Mouse (Mus musculus) adrenal gland, postnatal 36 days (tissue): Measurements from ENCODE around the gene Grid1. TPM values are rescaled to one million over a fixed set of nuclear protein-coding genes. Genes with fewer than 3 reads are reported as not detected.

Experiments used
- DNase-seq, 2 experiments: peaks; one replicate each; pipeline ENCODE4 v3.0.0; 2021; ENCODE audit warnings: mixed read lengths in 1 of 2
- total RNA-seq, 2 experiments: library from RNA; stranded (reverse); gene quantifications; 2 replicates each; pipeline ENCODE4 v1.2.3; 2021

The Grid1 gene
- total RNA-seq, 2 experiments from 2014 or later, result 0.17 to 0.30 TPM

DNA sequence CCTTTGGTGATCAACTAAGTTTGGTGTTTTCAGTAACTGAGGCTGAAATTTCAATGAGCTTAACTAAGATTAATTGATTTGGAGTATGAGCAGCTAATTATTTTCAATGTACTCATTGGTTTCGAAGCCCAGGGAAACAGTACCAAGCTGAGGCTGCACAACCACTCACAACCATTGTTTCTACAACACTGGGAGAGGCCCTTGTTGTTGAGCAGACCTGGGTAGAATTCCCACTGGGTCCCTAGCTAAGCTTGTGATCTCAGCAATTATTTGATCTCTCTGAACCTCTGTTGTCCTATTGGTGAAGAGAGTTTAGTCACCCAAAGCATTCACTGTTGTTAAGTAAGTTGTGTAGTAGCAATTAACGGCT, 293.4 kb downstream of the Grid1 start:
- no peak for DNase-seq

GRCm38 (mm10) chr14:35115913-35116312, 296.0 kb downstream of the Grid1 start:
- DNase-seq, result no peak

GRCm38 (mm10) chr14:35120089-35120488, 300.2 kb downstream of the Grid1 start:
- no peak for DNase-seq

DNA sequence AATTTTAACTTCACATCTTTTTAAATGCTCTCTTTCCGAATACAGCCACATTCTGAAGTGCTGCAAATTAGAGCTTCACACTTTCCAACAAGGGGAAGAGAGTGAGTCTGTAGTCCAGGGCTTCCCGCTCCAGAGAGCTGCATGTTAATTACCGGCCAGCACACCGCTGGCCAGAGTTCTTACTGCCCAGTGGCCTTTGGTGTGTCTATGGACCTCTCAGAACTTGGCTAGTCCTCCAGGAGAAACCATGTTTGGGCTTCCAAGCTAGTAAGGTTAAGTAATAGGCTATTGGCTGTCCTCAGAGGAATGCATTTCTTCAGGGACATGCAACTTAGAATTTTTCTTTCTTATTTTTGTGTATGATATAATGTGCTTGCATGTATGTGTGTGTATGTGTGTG, 301.0 kb downstream of the Grid1 start:
- DNase-seq, result no peak

GRCm38 (mm10) chr14:35122111-35122510, 302.2 kb downstream of the Grid1 start:
- no peak for DNase-seq

GRCm38 (mm10) chr14:35123260-35123875, 303.5 kb downstream of the Grid1 start:
- DNase-seq, result no peak

GRCm38 (mm10) chr14:35127616-35128015, 307.7 kb downstream of the Grid1 start:
- no peak for DNase-seq

GRCm38 (mm10) chr14:35135056-35135455, 315.1 kb downstream of the Grid1 start:
- DNase-seq, result no peak

GRCm38 (mm10) chr14:35138069-35138468, 318.2 kb downstream of the Grid1 start:
- DNase-seq, result no peak

DNA sequence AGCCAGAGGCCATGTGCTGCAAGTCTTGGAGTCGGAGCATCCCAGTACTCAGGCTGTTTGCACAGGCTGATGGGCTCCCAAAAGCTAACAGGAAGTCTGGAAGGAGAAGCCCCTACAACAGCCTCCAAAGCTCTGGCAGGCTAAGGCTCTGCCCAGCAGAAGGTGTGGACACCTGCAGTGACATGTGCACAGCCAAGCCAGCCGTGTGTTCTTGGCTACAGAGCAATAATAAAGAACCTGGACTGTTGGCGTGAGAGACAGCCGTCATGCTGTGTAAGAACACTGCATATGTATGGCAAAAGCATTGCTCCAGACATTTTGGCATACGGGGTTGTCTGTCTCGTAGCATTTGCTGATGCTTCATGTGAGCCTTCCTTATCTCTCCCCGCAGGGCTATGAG, 319.9 kb downstream of the Grid1 start:
- no peak for DNase-seq

- DNase-seq, result no peak
Observed at GRCm38 (mm10) chr14:35152450-35152849, 332.5 kb downstream of the Grid1 start.

GRCm38 (mm10) chr14:35153701-35154277, 333.9 kb downstream of the Grid1 start:
- no peak for DNase-seq

DNA sequence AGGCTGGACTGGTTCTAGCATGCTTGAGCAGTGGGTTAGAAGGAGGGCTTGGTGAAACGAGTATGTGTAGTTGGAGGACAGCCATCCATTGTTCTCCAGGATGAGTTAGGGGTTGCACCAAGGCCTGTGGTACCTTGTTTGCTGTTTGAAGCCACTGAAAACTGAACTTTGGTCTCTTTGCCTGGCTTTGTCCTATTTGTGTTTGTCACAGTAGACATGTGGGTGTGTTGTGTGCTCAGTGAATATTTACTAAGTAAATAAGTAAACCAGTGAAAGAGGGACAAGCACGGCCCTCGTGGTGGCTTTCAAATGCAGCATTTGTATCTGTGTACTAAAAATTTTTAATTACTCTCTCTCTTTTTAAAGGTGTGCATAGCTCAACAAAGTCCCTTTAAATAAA, 334.5 kb downstream of the Grid1 start:
- no peak for DNase-seq

DNA sequence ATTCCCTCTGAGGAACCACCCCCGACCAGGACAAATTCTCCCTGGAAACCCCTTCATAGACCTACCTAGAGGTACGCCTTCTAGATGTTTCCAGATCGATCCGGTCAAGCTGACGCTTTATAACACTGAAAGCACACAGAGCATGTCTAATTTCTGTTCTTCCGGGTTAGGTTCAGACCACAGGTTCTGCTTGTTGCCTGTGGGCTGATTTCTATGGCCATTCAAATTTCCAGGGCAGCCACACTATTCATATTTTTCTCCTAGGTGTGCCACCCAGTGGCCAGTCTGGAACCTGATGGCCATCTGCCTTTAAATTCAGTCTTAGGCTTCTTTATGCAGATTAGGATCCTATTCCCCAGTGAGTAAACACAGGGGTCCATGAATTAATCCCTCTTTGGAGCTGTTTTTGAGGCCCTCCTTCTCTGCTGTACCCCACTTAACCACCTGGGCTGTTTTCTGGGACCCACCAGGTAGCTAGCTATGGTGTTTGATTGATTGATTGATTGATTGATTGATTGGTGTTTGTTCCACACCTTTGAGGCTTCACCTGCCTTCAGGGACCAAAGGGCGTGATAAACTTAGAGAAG, 337.3 kb downstream of the Grid1 start:
- peak in 1 of 2 experiments; percentile 16 for DNase-seq

DNA sequence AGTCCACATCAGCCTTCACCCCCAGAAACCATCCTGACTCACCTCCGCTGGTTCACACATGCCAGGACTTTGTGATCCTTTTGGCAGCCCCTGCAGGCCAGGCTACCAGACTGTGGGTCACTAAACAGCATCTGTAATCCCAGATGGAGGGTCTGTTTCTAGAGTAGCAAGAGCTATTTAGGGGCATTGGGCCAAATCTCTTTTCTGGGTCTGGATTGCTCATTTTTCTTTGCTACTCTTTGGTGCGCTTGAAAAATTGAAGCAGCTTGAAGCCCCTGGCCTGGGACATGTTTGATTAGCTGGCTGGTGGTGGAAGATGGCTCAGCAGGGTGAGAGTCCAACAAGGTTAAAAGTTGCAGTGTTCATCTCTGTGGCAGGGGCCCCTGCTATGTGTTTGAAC, 339.4 kb downstream of the Grid1 start:
- DNase-seq, result peak; percentile 19 to 41

- no peak for DNase-seq
Observed at GRCm38 (mm10) chr14:35167451-35167850, 347.5 kb downstream of the Grid1 start.

DNA sequence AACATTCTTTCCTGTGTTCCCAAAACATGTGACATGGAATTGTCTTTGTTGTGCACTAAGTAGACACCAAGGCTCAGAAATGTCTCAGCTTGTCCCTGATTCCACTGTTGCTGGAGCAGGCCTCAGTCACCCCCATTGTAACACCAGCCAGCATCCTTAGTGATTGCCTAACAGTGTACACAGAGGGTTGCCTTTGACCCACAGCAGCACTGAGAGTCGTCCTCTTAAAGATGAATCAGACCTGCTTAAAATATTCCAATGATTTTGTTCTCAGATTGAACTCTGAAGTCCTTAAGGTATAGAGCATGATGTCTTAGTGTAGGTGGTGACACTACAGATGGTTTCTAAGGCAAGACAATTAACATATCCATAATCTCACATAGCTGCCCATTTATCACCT, 354.0 kb downstream of the Grid1 start:
- DNase-seq, result no peak

GRCm38 (mm10) chr14:35176021-35176420, 356.1 kb downstream of the Grid1 start:
- DNase-seq, result peak; percentile 13 to 18

DNA sequence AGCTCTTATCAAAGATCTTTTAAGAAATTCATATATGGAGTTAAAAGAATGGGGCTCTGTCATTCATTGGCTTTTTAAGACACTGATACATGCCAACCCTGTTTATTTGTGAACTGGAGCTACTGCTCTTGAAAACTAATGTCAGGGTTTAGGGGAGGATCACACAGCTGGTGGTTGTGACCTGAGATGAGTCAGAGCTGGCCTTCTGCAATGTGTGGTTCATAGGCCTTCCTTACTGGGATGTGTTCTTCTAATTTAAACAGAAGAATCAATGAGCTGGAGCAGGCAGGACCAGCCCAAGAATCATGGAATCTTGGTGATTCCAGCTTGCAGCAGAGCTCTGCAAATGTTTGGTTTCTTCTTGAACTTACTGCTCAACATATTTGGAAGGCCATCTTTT, 359.2 kb downstream of the Grid1 start:
- DNase-seq, result peak; percentile 46

DNA sequence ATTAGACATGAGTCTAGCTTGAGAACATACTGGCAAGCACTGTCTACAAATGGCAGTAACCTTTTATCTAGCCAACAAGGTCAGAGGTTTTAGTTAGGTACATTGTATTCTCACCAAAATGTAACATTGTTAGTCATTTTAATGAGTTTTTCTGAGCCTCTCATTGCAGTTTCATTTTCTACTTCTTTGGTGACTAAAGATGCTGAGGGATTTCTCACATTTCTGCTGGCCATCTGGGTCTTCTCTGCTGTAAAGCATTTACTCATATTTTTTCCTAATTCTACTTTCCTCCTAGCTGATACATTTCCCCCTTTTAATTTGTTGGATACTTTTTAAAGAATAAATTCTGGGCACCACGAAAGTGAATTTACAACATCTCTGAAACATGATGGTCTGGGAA, 365.5 kb downstream of the Grid1 start:
- no peak for DNase-seq

- DNase-seq, result no peak
Observed at GRCm38 (mm10) chr14:35192256-35192655, 372.3 kb downstream of the Grid1 start.

DNA sequence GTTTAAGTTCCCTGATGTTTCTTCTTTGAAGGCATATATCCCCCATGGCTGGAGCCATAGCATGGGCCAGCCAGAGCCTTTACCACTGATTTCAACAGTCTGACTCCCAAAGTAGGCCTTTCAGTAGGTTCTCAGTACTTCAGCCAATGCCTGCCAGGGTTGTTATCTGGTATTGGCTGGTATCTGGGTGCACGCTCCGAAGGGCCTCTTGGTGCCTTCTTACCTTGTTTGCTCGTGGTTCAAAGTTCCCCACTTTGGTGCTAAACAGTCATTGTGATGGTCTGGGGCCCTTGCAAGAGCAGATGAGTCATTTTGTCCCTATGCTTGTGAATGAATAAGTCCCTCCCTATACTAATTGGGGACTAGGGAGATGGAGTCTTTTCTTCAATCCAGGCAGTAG, 377.5 kb downstream of the Grid1 start:
- no peak for DNase-seq

GRCm38 (mm10) chr14:35198447-35198846, 378.5 kb downstream of the Grid1 start:
- DNase-seq, result no peak

DNA sequence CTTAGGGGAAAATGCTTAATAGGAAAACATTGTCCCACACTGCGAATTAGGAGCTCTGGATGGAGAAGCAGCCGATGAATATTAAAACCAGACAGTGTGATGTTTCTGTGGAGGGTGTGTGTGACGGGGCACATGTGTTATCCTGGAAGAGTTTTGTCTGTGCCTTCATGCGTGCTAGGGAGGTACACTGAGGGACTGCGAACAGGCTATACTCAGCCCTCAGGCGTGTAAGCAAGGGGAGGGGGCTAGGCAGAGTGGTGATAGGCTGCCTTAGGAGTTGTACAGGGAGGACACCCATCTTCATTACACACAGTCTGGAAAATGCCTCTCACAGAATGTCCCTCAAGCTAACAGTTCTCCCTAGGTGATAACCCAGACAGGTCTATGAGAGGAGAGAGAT, 379.0 kb downstream of the Grid1 start:
- DNase-seq, result no peak
